Mouse (Mus musculus): Measurements from ENCODE around the gene Emcn. TPM values are rescaled to one million over a fixed set of nuclear protein-coding genes. Genes with fewer than 3 reads are reported as not detected.

The Emcn gene
- polyA plus RNA-seq, 1 experiment from 2014 or later, result 6.3 TPM

DNA sequence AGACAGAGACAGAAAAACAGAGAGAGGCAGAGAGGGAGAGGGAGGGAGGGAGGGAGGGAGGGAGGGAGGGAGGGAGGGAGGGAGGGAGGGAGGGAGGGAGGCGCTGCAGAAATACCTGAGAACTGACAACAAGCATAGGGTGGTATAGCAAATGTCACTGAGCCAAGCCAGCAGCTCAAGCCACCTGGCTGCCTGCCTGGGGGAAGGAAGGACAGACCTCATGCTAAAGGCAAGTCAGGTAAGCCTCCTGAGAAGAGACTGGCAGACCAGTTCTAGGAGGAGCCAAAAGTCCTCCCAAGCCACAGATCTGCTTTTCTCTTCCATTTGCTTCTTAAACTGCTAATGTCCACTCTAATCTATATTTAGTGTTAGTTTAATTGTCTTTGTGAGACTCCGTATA lies 22.5 kb upstream of the Emcn start:
- no peak for ATAC-seq (ENCODE audit: low read depth)
- H3K9me3 ChIP-seq (ENCODE audit: control insufficient read depth, low read length), result no peaks in the 10 kb centered on the region

DNA sequence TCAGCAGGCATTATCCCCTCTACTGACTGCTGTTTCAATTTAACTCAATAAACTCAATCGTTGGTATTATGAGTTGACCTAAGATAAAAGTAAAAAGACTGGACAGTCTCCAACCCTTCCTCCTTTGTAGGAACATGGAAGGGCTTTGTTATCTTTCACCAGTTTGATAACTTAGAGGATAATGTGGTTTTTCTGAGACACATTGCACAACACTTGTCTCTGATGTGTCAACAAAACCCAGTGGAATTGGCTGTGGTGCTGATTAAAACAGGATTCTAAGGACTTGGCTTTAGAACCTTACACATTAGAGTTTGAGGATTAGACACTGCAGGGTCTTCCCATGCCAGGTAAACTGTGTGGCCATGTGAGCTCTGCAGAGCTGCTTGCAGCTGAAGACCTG lies 20.9 kb upstream of the Emcn start:
- no peaks in the 10 kb centered on the region for H3K9me3 ChIP-seq (ENCODE audit: control insufficient read depth, low read length)
- no peak overlapping the region for H3K4me3 ChIP-seq (ENCODE audit: low read depth, low read length)
- H3K4me2 ChIP-seq (ENCODE audit: low read depth, low read length), result no peak overlapping the region
- H3K27me3 ChIP-seq (ENCODE audit: control insufficient read depth, insufficient read depth, low read length), result no peaks in the 10 kb centered on the region
- ATAC-seq (ENCODE audit: low read depth), result no peak
- WGBS, result 65% methylated on average over 1 of the region's 1 CpGs
- no peak overlapping the region for H3K27ac ChIP-seq (ENCODE audit: low read depth, low read length)
- H3K36me3 ChIP-seq (ENCODE audit: control insufficient read depth, insufficient read depth, low read length), result no peaks in the 10 kb centered on the region
- no peaks in the 10 kb centered on the region for H3K4me1 ChIP-seq (ENCODE audit: control insufficient read depth, insufficient read depth, low read length)
- H3K9ac ChIP-seq (replicated peaks; ENCODE audit: low read depth, low read length), result no peak overlapping the region

More for the DNA sequence above, 22.5 kb upstream of the Emcn start:
- no peak overlapping the region for H3K9ac ChIP-seq (replicated peaks; ENCODE audit: low read depth, low read length)
- H3K4me3 ChIP-seq (ENCODE audit: low read depth, low read length), result no peak overlapping the region
- H3K27ac ChIP-seq (ENCODE audit: low read depth, low read length), result no peak overlapping the region
- H3K36me3 ChIP-seq (ENCODE audit: control insufficient read depth, insufficient read depth, low read length), result no peaks in the 10 kb centered on the region
- H3K4me1 ChIP-seq (ENCODE audit: control insufficient read depth, insufficient read depth, low read length), result no peaks in the 10 kb centered on the region
- no peaks in the 10 kb centered on the region for H3K27me3 ChIP-seq (ENCODE audit: control insufficient read depth, insufficient read depth, low read length)
- WGBS, result 87% methylated on average over 2 of the region's 2 CpGs
- H3K4me2 ChIP-seq (ENCODE audit: low read depth, low read length), result no peak overlapping the region

GRCm38 (mm10) chr3:137322304-137322703 lies 18.6 kb upstream of the Emcn start:
- Histone ChIP-seq H3K4me1 (ENCODE audit: control insufficient read depth, insufficient read depth, low read length) (no peaks in the 10 kb centered on the region), H3K9me3 (ENCODE audit: control insufficient read depth, low read length) (no peaks in the 10 kb centered on the region), H3K4me2 (ENCODE audit: low read depth, low read length) (0 out of 2 replicates have a peak overlapping the region, but pooled peaks have one; percentile 1), H3K27ac (ENCODE audit: low read depth, low read length) (no peak overlapping the region), H3K4me3 (ENCODE audit: low read depth, low read length) (no peak overlapping the region), H3K9ac (replicated peaks; ENCODE audit: low read depth, low read length) (no peak overlapping the region), H3K36me3 (ENCODE audit: control insufficient read depth, insufficient read depth, low read length) (no peaks in the 10 kb centered on the region), H3K27me3 (ENCODE audit: control insufficient read depth, insufficient read depth, low read length) (no peaks in the 10 kb centered on the region)
- 33% methylated on average over 12 of the region's 12 CpGs for WGBS
- peak; percentile 68; the same call in 1 of the 2 replicates for ATAC-seq (ENCODE audit: low read depth)

GRCm38 (mm10) chr3:137329898-137330297 lies 11.0 kb upstream of the Emcn start:
- Histone ChIP-seq H3K4me3 (ENCODE audit: low read depth, low read length) (no peak overlapping the region), H3K27ac (ENCODE audit: low read depth, low read length) (no peak overlapping the region), H3K9me3 (ENCODE audit: control insufficient read depth, low read length) (no peaks in the 10 kb centered on the region), H3K36me3 (ENCODE audit: control insufficient read depth, insufficient read depth, low read length) (no peaks in the 10 kb centered on the region), H3K4me2 (ENCODE audit: low read depth, low read length) (no peak overlapping the region), H3K9ac (replicated peaks; ENCODE audit: low read depth, low read length) (no peak overlapping the region), H3K4me1 (ENCODE audit: control insufficient read depth, insufficient read depth, low read length) (no peaks in the 10 kb centered on the region), H3K27me3 (ENCODE audit: control insufficient read depth, insufficient read depth, low read length) (no peaks in the 10 kb centered on the region)
- WGBS, result 56% methylated on average over 9 of the region's 9 CpGs
- no peak for ATAC-seq (ENCODE audit: low read depth)

DNA sequence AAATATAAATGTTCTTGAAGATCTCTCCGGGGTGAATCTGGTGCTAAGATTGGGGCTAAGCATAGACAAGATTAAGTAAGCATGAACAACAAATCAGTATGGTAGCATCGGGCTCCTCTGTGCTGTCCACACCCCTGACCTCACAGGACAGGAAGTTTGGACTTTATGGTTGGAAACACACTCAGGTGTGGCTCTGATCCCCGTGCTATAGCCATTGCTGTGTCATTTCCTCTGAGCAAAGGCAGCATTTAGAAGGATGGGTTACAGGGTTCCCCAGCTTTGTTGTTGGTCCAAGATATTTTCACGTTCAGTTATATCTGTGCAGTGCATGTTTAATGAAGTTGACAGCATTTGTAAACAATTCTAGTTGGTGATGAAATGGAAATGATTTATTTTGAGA lies 9.9 kb upstream of the Emcn start:
- Histone ChIP-seq H3K4me2 (ENCODE audit: low read depth, low read length) (no peak overlapping the region), H3K36me3 (ENCODE audit: control insufficient read depth, insufficient read depth, low read length) (no peaks in the 10 kb centered on the region), H3K27ac (ENCODE audit: low read depth, low read length) (no peak overlapping the region), H3K4me3 (ENCODE audit: low read depth, low read length) (no peak overlapping the region), H3K4me1 (ENCODE audit: control insufficient read depth, insufficient read depth, low read length) (no peaks in the 10 kb centered on the region), H3K9ac (replicated peaks; ENCODE audit: low read depth, low read length) (no peak overlapping the region), H3K27me3 (ENCODE audit: control insufficient read depth, insufficient read depth, low read length) (no peaks in the 10 kb centered on the region), H3K9me3 (ENCODE audit: control insufficient read depth, low read length) (no peaks in the 10 kb centered on the region)
- WGBS, result 82% methylated on average over 4 of the region's 4 CpGs
- no peak for ATAC-seq (ENCODE audit: low read depth)

- Histone ChIP-seq H3K4me1 (ENCODE audit: control insufficient read depth, insufficient read depth, low read length) (no peaks in the 10 kb centered on the region), H3K36me3 (ENCODE audit: control insufficient read depth, insufficient read depth, low read length) (no peaks in the 10 kb centered on the region), H3K27ac (ENCODE audit: low read depth, low read length) (no peak overlapping the region), H3K4me3 (ENCODE audit: low read depth, low read length) (no peak overlapping the region), H3K9me3 (ENCODE audit: control insufficient read depth, low read length) (no peaks in the 10 kb centered on the region), H3K27me3 (ENCODE audit: control insufficient read depth, insufficient read depth, low read length) (no peaks in the 10 kb centered on the region), H3K4me2 (ENCODE audit: low read depth, low read length) (no peak overlapping the region), H3K9ac (replicated peaks; ENCODE audit: low read depth, low read length) (no peak overlapping the region)
- WGBS, result 80% methylated on average over 4 of the region's 4 CpGs
- no peak for ATAC-seq (ENCODE audit: low read depth)
Measured at GRCm38 (mm10) chr3:137332531-137332930, 8.3 kb upstream of the Emcn start.

DNA sequence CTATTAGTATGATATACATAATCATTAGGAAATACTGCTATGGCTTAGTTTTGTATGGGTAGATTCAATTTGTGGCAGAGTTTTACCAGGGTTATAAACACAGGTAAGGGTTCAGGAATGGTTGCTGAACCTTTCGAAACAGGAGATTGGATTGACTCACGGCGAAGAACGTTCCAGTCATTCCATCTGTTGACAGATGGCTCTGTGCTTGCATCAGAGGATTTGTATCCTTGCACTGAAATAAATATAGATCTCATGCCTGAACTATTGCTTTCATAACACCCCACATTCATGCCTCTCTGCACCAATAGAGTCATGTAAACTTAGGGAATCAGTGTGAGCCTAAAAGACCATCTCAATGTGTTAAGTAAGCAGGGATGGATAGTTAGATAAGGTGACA lies 4.9 kb upstream of the Emcn start:
- H3K36me3 ChIP-seq (ENCODE audit: control insufficient read depth, insufficient read depth, low read length), result no peaks in the 10 kb centered on the region
- no peak overlapping the region for H3K27ac ChIP-seq (ENCODE audit: low read depth, low read length)
- no peak overlapping the region for H3K4me2 ChIP-seq (ENCODE audit: low read depth, low read length)
- no peak overlapping the region for H3K9ac ChIP-seq (replicated peaks; ENCODE audit: low read depth, low read length)
- H3K4me3 ChIP-seq (ENCODE audit: low read depth, low read length), result no peak overlapping the region
- no peaks in the 10 kb centered on the region for H3K4me1 ChIP-seq (ENCODE audit: control insufficient read depth, insufficient read depth, low read length)
- H3K27me3 ChIP-seq (ENCODE audit: control insufficient read depth, insufficient read depth, low read length), result no peaks in the 10 kb centered on the region
- no peaks in the 10 kb centered on the region for H3K9me3 ChIP-seq (ENCODE audit: control insufficient read depth, low read length)
- 97% methylated on average over 4 of the region's 4 CpGs for WGBS
- ATAC-seq (ENCODE audit: low read depth), result no peak

DNA sequence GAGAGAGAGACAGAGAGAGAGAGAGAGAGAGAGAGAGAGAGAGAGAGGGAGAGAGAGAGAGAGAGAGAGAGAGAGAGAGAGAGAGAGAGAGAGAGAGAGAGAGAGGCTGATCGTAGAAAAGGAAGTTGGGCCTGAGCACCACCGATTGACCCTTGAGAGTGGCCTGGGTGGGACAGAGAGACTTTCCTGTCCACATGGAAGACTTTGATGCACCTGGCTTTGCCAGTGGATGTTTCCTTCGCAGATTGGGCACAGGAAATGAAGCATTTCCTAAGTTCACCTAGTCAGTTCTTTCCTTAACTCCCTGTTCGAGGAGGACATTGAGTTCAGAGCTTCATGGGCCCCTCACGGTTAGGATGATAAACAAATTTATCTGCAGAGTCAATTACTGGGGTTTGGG lies 2.6 kb downstream of the Emcn start:
- Histone ChIP-seq H3K4me1 (ENCODE audit: control insufficient read depth, insufficient read depth, low read length) (no peaks in the 10 kb centered on the region), H3K27ac (ENCODE audit: low read depth, low read length) (no peak overlapping the region), H3K9ac (replicated peaks; ENCODE audit: low read depth, low read length) (no peak overlapping the region), H3K9me3 (ENCODE audit: control insufficient read depth, low read length) (no peaks in the 10 kb centered on the region), H3K4me3 (ENCODE audit: low read depth, low read length) (no peak overlapping the region), H3K27me3 (ENCODE audit: control insufficient read depth, insufficient read depth, low read length) (no peaks in the 10 kb centered on the region), H3K36me3 (ENCODE audit: control insufficient read depth, insufficient read depth, low read length) (no peaks in the 10 kb centered on the region), H3K4me2 (ENCODE audit: low read depth, low read length) (no peak overlapping the region)
- no peak for ATAC-seq (ENCODE audit: low read depth)
- WGBS, result 82% methylated on average over 5 of the region's 5 CpGs

GRCm38 (mm10) chr3:137351882-137352281 lies 11.0 kb downstream of the Emcn start:
- Histone ChIP-seq H3K9me3 (ENCODE audit: control insufficient read depth, low read length) (no peaks in the 10 kb centered on the region), H3K9ac (replicated peaks; ENCODE audit: low read depth, low read length) (no peak overlapping the region), H3K4me1 (ENCODE audit: control insufficient read depth, insufficient read depth, low read length) (no peaks in the 10 kb centered on the region), H3K4me3 (ENCODE audit: low read depth, low read length) (no peak overlapping the region), H3K27ac (ENCODE audit: low read depth, low read length) (no peak overlapping the region), H3K4me2 (ENCODE audit: low read depth, low read length) (no peak overlapping the region), H3K36me3 (ENCODE audit: control insufficient read depth, insufficient read depth, low read length) (no peaks in the 10 kb centered on the region), H3K27me3 (ENCODE audit: control insufficient read depth, insufficient read depth, low read length) (no peaks in the 10 kb centered on the region)
- 84% methylated on average over 5 of the region's 5 CpGs for WGBS
- ATAC-seq (ENCODE audit: low read depth), result no peak

GRCm38 (mm10) chr3:137356697-137357096 lies 15.8 kb downstream of the Emcn start:
- no peaks in the 10 kb centered on the region for H3K27me3 ChIP-seq (ENCODE audit: control insufficient read depth, insufficient read depth, low read length)
- H3K9ac ChIP-seq (replicated peaks; ENCODE audit: low read depth, low read length), result no peak overlapping the region
- WGBS, result 81% methylated on average over 4 of the region's 4 CpGs
- no peak for ATAC-seq (ENCODE audit: low read depth)
- H3K4me1 ChIP-seq (ENCODE audit: control insufficient read depth, insufficient read depth, low read length), result no peaks in the 10 kb centered on the region
- no peak overlapping the region for H3K4me3 ChIP-seq (ENCODE audit: low read depth, low read length)
- H3K4me2 ChIP-seq (ENCODE audit: low read depth, low read length), result no peak overlapping the region
- no peaks in the 10 kb centered on the region for H3K36me3 ChIP-seq (ENCODE audit: control insufficient read depth, insufficient read depth, low read length)
- no peaks in the 10 kb centered on the region for H3K9me3 ChIP-seq (ENCODE audit: control insufficient read depth, low read length)
- no peak overlapping the region for H3K27ac ChIP-seq (ENCODE audit: low read depth, low read length)
